Mouse (Mus musculus) left cerebral cortex, adult 11 months (tissue): ENCODE data around the gene Hs3st3b1.

Source experiments
- DNase-seq: peaks from one replicate; pipeline ENCODE4 v3.0.0; 2022; ENCODE audit warnings: low spot score

The Hs3st3b1 gene

DNA sequence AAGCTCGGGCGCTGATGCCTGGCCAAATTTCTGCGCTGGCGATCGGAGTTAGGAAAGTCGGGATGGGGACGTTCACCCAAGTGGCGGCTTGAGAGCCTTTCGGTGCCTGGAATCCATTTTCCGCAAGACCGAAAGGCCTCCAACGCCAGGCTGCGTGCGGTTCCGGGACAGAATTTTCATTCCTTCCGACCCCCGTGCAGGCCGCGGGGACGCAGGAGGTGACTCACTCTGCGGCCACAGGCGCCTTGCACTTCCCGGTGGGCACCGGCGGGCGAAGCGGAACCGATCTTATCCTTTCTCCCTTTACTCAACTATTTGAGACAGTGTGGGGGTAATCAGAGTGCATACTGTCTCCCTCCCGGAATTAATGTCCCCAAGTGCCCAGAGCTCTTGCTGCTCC is 1.3 kb upstream of the Hs3st3b1 start:
- no peak for DNase-seq

DNA sequence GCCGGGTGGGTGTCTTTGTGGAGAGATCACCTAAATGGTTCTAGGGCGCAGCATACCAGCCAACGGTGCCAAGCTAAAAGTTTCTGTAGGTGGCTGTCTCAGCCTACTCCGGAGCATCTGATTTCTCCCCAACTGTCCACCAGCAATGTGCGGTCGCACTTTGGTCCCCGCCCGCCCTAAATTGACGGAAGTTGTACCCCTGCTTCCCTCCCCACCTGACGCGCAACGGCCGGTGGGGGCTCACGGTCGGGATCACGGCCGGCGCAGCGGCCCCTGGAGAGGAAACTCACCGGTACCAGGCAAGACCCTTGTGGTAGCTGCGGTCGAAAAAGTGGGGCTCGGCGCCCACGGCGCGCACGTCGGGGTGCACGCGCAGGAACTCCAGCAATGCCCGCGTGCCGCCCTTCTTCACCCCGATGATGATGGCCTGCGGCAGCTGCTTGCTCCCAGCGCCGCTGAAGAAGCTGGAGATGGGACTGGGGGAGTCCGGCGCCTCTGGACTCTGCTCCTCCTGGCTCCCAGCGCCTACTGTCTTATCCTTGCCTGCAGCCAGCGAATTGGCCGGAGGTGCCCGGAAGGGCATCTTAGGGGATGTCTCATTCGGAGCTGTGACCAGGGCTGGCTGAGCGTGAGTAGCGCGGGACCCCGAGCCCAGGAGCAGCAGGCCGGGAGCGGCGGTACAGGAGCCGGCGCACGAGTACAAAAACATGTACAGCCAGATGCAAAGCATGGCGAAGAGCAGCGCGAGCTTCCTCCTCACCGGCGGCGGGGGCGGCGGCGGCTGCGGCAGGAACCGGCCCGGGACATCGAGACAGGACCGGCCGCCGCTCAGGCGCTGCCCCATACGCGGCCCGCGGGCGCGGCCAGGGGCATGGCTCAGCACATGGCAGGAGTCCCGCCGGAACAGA is 792 bp downstream of the Hs3st3b1 start:
- no peak for DNase-seq

DNA sequence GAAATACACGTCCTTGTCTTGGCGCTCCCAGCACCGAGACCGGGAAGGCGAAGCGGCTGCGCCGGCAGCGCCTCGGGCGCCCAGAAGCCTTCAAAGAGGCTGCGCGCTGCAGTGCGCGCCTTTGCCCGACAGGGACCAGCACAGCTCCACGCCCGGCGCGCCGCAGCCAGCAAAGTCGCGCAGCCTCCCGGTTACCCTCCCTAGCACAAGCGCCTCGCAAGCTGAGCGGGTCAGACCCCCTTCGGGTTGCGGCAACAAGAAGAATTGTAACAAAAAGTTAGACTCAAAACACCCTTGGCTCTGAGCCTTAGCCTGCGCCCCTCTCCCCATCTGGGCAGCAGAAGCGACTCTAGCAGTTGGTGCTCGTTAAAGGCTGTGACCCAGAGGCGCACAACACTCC is 1.6 kb downstream of the Hs3st3b1 start:
- no peak for DNase-seq

DNA sequence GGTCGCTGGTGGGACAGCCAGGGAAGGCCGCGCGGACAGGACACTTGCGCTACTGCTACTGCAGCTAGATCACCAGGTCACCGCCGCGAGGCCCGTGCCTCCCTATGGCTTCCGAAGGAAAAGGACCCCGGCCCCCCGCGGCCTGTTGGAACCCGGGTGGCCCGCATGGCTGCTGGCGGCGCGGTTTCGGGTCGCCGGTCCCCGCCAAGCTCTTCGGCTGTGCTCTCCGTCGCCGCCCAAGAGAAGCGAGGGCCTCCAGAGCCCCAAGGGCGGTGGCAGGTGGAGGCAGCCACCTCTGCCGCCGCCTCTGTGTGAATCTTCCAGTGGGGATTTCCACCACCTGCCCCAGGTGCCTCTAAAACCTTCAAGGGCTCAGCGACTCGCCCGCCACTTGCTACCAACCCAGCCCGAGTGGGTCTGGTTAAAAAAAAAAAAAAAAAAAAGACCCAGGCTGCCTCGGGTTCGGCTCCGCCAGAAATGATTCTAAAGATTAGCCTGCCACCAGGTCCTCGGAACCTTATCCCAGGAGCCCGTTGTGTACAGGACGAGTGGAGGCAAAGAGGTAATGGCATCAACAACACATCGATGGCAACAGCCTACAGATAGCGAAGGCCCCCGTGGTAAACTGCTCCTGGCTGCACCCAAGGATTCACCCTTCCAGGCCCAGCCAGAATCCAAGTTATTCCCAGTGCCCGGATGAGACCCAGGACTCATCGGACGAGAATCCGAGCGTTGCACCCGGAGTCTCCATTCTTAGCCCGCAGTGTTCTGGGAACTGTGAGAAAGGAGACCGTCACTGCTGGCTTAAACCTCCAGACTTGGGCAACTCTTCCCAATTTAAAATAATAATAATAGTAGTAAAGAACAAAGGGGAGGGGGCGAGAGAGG is 2.6 kb downstream of the Hs3st3b1 start:
- DNase-seq = no peak

DNA sequence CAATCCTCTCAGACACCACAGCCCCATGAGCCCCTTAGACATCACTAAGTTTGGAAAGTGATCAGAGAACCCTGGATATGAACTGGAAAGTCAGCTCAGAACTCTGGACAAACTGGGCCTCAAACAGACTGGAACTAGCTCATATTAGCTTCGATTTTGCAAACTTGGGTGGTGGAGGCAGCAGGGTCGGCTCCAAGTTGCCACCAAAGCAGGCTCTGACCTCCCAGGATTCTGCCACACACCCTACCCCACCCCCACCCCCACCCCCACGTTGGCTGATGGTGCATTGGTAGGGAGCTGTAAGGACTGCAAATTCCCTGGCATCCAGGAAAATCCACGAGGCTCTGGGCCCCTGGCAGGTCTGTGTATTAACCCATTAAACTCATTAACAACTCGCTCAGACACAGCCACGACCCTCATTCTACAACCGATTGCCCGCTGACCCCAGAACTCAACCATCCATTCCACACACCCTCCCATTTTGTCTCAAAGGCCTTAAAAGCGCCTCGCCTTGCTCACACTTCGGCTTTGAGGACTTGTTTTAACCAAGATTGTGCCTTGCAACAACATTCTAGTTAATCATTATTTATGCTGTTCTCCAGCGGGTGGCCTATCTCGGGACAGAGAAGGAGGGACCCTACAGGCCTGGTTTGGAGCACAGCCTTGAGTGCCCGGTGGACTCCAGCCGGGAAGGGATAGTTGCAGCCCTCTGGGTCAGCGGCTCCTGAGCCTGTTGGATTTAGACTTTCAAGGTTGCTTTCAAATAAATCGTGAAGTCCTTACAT is 3.6 kb downstream of the Hs3st3b1 start:
- no peak for DNase-seq

DNA sequence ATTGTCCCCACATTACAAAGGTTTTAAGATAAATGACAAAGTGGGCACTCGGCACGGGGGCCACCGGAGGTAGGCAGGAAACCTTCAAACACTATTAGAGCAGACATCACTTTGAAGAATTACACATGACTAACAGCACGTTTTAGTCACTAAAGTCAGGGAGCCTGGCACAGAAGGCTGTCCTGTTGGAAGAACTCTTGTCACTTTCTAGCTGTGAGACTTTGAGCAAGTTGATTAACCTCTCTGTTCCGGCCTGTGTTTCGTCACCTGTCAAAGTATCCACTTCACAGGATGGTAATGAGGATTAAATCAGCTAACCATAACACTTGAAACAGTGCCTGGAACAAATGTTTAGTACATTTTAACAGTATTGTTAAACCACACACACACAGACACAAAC is 4.5 kb downstream of the Hs3st3b1 start:
- no peak for DNase-seq

DNA sequence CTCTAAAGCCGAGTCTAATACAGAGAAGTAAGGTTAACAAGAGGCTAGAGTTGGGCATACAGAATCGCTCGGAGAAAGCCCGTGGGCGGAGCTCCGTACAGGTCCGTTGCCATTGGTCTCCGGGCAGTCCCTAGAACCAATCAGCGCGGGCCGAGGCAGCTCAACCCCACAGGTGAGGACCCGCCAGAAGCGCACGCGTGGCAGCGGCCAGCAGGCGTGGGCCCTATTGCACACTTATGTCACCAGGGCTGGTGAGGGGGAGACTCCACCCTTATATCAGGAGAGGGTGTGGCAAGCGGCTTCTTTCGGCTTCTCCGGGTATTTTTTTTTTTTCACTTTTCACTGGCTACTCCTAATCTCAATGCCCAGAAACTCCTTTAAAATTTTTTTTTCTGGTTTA is 7.7 kb downstream of the Hs3st3b1 start:
- DNase-seq = no peak

DNA sequence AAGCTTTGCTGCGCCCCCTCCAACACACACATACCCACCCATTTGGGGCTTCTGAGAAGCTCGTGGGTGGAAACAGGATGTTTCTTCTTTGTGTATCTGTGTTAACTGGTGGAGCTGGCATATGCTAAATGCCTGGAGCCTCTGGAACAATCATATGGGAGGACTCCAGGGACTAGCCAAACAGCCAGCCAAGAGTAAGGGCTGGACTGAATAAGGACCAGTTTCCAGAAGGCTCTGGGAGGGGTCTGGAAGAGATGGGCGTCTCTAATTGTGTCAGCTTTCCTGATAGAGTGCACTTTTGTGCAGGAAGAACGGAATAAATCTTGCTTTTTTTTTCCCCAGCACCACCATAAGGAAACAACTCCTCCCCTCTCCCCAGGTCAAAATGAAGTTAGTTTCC is 8.2 kb downstream of the Hs3st3b1 start:
- DNase-seq = no peak

DNA sequence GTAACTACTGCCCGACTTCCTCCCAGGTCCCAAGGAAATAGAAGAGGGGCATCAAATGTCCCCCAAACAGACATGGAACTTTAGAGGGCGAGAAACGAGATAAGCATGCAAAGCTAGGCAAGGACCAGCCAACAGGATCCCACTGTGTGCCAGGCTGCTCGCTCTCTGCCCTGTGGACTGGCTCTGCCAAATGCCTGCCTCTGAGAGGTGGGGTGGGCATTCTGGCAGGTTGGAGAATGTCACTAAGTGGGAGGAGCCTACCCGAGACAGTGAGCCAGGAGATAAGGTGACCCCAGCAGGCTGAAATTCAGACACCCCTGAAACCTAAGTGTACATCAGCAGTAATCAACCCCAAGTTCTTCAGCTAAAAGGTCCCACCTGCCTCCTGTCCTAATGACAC is 11.1 kb downstream of the Hs3st3b1 start:
- DNase-seq = no peak

DNA sequence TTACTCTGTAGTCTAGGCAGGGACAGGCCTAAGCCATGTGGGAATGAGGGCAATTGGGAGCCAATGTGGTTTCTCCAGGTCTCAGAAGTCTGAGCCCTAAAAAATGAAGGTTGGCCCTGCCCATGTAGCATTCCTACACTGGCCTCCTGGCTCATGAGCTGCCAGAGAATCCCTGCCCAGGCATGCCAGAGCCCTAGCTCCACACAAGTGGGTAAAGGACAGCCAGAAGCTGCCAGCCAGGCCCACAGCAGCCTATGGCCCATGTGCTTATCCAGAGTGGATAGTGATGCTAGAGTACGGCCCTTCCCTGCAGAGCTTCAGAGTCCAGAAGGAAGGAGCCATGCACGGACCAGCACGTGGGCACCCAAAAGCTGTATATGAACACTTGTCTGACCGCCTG is 12.1 kb downstream of the Hs3st3b1 start:
- no peak for DNase-seq

DNA sequence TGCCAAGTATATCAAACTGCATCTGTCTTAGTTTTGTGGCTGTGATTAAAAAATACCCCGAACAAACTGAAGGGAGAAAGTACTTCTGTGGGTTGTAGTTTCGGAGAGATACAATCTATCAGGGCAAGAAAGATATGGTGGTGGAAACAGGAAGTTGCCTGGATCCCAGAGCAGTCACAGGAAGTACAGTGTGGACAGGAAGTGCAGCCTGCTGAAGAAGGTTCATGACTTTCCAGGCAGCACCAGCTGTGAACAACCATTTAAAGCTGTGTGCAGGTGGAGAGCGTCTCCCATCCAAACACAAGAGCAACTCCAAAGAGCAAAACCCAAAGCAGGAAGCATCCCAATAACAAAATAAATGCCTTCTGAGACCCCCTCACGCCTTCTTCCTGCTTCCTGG is 13.6 kb downstream of the Hs3st3b1 start:
- DNase-seq = no peak

DNA sequence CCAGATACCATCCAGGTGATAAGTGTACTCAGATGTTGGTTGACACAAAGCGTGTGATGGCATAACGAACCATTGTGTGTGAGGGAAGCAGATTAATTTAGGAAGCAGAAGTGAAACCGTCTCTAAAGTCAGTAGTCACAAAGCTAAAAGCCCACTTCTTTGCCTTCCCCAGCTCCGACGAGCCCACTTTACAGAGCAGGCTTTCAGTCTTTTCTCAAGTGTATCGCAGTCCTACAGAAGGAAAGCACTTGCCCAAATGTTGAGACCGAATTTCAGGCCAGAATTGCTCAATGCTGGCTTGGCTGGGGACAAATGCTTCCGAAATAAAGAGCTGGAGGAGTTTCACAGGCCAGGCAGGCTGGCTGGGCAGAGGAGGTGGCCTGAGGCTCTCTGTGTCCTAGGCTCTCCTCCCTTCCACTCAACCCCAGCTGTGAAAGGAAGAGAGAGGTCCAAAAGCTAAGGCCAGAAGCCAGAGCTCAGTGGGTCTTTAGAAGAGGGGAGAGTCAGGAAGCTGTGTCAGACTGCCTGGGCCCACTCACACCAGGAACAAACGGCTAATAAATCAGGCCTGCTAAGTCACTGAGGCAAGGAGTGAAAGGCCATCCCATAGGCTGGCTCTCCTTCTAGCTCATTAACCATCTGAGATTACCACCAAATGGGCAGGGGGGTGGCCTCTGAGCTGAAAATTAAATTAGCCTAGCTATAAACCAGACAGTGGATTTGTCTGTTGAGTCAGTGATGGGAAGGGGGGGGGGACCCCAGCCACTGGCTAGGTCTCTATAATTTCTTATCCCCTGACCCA is 15.3 kb downstream of the Hs3st3b1 start:
- DNase-seq = no peak

DNA sequence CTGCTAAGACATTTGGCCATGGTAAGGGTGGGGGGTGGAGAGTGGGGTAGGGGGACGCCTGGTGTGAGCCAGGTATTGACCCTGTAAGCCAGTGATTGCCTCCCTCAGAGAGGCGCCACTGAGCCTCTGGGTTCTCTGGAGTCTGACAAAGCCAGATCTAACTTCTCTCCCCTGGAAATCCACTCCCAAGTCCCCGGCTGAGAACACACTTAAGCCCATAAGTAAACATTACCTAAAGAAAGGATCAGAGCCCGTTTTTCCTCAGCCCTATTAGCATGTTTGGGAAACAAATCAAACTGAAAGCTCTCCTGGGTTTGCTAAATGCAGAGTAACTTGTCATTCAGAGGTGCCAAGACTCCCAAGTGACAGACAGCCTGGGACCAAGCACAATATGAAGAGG is 17.3 kb downstream of the Hs3st3b1 start:
- no peak for DNase-seq

DNA sequence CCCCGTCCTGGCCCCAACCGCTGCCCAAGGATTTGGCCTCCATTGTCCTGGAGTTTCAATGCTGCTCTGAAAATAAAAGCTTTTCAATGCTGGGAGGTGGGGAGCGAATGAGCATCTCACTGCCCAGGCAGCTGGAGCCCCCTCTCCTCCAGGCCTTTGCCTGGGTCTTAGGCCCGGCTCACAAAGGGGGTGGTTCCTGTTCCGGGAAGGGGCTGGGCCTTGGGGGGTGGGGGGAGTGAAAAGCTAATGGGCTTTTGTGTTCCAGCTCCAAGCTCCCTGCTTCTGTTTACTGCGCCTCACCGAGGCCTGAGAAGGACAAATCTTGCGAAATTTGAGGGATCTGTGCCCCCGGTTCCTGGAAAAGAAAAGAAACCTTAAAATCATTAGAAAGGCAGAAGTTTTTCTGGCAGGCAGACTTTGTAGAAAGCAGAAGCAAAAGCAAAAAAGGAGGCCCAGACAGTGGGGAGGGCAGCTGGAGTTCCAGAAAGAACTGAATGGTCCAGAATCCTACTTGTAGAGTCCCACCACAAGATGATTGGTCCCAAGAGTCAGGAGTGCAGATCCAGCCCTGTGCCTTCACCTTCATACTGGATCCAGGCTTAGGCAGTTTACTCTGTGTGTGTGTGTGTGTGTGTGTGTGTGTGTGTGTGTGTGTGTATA is 23.5 kb downstream of the Hs3st3b1 start:
- DNase-seq = no peak

DNA sequence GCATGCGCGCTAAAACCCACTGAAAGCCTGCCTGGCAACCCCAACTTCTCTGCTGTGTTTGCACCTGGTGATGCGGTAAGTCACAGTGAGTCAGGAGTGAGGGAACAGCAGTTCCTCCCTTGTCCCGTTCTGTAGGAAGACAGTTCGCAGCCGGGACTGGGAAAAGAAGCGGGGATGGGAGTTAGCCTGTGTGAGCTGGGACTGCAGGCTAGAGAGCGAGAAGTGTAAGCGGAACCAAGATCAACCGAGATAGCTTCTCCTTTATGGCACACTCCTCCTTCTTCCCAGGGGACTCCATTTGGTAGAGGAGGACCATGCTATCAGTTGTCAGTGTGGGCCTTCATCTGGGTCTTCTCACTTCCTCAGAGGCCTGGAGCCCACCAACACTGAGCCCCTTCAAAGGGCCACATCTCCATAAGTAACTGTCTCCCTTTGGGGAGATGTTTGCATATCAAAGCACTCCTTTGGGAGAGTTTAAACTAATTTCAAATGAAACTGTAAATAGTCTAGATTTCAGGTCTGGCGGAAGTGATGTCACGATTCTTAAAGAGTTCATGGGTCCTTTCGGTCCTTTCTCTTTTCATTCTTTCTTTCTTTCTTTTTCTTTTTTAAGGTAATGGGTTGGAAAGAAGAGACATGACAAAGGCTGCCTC is 24.1 kb downstream of the Hs3st3b1 start:
- no peak for DNase-seq

DNA sequence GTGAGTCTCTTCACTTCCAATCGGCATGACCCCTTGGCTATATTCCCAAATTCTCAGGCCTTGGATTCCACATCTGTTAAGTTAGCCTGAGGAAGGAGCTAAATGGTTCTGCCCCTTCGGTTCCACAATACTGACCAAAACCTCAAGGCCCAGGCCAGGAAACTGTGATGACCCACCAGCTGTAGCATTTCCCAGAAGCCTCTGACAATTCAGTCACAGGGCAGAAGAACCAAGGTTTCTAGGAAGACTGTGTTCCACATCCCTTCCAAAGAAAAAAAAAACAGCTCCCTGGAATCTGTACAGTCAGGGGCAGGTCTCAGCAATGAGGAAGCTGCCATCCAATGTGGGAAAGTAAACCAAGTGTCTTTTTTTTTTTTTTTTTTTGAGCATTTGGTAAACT is 25.1 kb downstream of the Hs3st3b1 start:
- DNase-seq = no peak

DNA sequence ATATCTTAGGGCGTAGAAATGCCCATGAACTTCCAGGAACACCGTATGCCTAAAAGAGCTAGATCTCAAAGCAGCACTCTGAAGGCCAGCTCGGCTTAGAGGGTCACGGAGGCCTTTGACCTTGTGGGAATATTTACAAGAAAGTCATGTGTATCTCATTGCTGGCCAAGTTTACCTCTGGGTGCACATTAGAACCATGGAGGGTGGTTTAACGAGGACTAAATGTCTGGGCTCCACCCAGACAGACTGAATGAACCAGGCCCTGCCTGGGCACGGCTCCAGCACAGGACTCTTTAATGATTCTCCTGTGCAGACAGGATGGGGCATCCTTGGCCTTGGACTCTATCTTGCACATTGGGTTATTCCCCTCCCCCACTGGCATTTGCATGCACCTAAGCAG is 27.9 kb downstream of the Hs3st3b1 start:
- no peak for DNase-seq

DNA sequence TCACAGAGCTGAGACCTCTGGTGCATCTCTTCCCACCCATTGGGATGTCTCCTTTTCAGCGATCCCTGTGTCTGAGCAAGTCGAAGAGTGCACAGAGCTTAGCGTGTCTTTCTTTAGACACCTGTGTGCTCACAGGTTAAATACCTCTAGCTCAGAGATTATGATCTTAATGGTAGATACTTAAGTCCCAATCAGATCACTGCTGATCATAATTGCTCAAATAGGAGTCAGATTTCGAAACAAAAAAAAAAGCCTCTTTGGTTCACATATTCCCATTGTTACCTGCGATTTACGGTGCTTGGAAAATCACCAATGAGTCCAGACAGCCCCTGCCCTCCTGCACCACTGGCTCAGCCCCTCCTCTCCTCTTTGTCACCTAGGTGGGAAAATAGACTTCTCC is 28.5 kb downstream of the Hs3st3b1 start:
- DNase-seq = no peak

DNA sequence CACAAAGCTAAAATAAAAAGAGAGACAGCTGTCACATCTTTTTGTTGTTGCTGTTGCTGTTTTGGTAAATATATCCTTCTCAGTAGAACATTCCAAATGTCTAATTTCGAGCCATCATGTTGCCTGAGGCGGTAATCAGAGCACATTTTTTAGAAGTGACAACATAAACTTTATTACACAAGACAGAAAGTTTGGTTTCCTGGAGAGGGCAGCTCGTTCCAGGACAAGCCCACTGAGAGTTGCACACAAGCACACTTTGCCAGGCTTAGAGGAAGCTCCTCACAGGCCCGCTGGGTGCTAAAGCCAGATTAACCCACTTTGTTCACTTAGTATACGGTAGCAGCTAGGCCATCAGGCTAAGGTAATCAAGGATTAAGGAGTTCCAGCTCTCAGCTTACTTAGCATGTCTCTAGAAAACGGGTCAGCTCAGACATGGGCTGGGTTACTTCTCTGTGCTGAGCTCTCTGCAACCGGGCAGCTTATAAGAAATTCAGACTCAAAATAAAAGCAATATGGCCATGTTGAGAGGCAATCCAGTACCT is 30.5 kb downstream of the Hs3st3b1 start:
- no peak for DNase-seq

DNA sequence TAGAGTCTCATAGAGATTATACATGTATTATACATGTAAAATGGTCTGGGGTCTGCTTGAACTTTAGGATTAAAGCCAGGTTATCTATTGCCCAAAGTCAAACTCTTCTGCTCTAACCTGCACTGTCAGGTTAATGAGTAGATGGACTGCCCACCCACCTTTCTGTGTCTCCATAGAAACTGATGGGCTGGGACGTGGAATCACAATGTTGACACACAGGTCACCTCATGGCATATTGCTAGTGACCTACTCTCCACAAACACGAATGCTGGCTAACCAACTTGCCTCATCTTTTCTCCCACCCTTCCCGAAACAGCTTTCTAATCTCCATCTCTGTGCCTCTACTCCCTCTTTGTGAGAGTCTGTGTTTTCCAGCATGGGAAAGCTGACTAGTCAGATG is 38.7 kb downstream of the Hs3st3b1 start:
- no peak for DNase-seq
